Mouse (Mus musculus) left cerebral cortex, adult 18-20 months (tissue): ENCODE measurements around the gene Phf11c. TPM values are rescaled to one million over a fixed set of nuclear protein-coding genes. Genes with fewer than 3 reads are reported as not detected.
A peak's percentile ranks its signal among the peaks of the same experiment; 100 is the strongest.
"Not testable (repeated sequence)": the region's sequence is repeated elsewhere in the genome, so short reads cannot be mapped to it uniquely, and the experiment has no call there.

Source experiments
- DNase-seq, 2 experiments: peaks; one replicate each; pipeline ENCODE4 v3.0.0; 2021 to 2022; ENCODE audit warnings: low spot score in 2 of 2, mixed read lengths in 1 of 2
- long read RNA-seq, 2 experiments: library from polyadenylated mRNA; stranded (forward); transcript quantifications; one replicate each; pipeline ENCODE4 v2.0.0; 2021
- total RNA-seq, 2 experiments: library from RNA; stranded (reverse); gene quantifications; 2 replicates each; pipeline ENCODE4 v1.2.3; 2021

Gene Phf11c
- total RNA-seq = under 1 TPM; 0.28 to 0.37 TPM
- long read RNA-seq, experiment 1 = 0 reads
- long read RNA-seq, experiment 2 = 0 reads

- no peak for DNase-seq
These were observed at the start of gene Phf11c for GRCm38 (mm10) chr14:59395281-59395680. TSS of gene Phf11c (minus strand) at chr14:59395381.

GRCm38 (mm10) chr14:59441472-59441805 is 46.3 kb upstream of the Phf11c start:
- no peak for DNase-seq

DNA sequence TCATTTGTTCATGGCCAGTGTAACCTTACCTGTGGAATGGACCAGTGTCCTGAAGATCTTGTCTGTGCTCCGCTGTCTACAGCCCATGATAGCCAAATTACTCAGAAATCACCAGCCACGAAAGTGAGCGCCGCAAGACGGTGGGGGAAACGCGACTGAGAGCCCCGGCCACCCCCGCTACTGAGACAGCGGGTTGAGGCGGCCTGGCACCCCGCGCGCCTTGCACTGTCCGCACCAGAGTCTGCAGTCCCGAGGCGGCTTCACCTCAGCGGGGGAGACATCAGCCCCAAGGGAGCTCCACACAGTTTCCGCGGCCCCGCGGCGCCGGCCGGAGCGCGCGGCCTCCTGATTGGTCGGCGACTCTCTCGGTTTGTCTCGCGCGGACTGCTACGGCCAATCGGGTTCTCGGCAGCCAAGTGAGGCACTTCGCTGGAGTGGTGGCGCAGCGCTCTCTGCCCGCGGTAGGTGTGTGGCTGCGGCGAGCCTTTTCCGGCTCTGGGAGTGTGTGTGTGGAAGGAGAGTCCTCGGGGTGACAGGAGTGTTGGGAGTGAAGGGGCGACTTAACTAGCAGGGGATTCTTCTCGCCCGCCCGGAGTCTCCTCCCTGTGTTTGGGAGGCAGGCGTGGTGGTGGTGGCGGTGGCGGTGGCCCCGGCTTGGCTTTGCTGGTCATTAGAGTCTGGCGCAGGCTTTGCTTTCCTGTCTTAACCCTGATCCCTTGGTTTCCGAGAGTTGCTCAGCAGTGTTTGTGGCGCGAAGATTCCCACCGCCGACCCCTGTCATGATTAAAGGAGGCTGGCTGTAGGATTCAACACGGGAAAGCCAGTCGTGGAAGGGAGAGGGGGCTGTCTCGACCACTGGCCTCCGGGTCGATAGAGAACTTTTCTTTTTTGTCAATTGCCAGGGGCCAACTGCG is 45.6 kb upstream of the Phf11c start, which contains the start of the genes Setdb2 and Cab39l:
Setdb2 (minus strand) TSS at position 327 of the 914 bp plus-strand sequence.
Cab39l (plus strand) TSS at position 415 of the 914 bp plus-strand sequence.
- peak; percentile 93 to 96 for DNase-seq

- DNase-seq = no peak
These were observed 44.9 kb upstream of the Phf11c start for GRCm38 (mm10) chr14:59440039-59440438.

GRCm38 (mm10) chr14:59438505-59438904 is 43.3 kb upstream of the Phf11c start:
- DNase-seq = no peak

DNA sequence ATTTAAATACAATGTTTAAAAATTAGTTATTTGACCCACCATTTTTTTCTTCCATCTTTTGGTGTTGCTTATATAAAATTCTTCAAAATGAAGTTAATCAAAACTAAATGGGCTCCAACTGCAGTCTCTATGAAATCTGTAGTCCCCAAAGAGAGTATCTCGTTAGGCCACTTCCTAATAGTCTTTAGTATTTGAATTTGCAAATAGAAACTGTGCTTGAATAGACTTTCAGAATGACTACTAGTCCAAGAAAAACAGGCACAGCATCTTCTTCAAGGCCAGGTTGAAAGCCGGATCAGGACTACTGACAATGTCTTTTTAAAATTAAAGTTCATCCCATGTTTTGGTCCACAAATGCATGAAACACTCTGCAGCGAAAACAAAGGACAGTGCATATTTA is 42.2 kb upstream of the Phf11c start:
- DNase-seq = no peak

- no peak for DNase-seq
These were observed 40.0 kb upstream of the Phf11c start for GRCm38 (mm10) chr14:59435206-59435605.

DNA sequence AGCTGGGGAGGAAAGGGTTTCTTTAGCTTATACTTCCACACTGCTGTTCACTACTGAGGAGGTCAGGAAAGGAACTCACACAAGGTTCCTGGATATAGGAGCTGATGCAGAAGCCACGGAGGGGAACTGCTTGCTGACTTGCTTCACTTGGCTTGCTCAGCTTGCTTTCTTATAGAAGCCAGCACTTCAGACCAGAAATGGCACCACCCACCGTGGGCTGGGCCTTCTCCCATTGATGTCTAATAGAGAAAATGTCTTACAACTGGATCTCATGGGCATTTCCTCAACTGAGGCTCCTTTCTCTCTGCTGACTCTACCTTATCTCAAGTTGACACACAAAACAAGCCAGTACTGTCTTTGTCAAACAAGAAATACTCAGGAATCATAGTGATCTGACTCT is 38.7 kb upstream of the Phf11c start:
- DNase-seq = no peak

DNA sequence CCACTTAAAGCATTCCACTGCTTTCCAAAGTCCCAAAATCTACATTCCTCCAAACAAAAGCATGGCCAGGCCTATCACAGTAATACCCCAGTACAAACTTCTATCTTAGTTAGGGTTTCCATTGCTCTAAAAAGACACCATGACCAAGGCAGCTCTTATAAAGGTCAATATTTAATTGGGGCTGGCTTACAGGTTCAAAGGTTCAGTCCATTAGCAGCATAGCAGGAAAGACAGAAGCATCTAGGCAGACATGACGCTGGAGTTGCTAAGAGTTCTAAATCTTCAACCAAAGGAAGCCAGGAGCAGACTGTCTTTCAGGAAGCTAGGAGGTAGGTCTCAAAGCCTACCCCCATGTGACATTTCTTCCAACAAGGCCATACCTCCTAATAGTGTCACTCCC is 35.4 kb upstream of the Phf11c start:
- DNase-seq = no peak

DNA sequence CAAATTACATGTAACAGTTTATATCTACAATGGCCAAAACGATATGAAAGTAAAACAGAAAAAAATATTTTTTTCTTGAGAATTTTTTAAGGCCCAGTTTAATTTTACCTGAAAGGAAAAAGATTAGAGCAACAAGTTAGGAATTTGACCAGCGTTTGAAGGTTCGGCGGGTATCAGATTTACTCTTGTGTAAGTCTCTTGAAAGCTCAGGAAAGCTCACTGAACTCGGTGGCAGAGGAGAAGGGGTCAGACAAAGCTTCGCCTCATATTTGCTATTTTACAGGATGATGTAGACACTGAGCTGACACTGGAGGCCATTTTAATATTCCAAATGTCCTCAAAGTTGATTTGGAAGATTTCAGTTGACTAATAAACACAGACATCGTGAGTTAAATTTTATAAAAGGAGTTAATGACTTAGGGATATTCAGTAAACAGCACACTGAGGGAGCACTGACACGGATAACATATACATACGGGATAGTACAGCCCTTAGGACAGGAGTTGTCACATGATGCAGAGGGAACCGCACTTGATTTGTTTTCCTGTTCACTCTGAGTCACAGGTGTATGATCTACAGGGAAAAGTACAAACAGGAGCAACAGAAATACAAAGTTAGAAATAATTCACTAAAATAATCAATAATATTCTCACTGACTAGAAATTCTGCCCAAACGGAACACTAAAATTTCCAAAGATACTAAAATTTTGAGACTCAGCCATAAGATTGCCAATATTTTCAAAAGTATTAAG is 27.9 kb upstream of the Phf11c start:
- DNase-seq = no peak

- DNase-seq = no peak
These were observed 23.0 kb upstream of the Phf11c start for GRCm38 (mm10) chr14:59418171-59418570.

- not testable (repeated sequence) for DNase-seq
These were observed 19.8 kb upstream of the Phf11c start for GRCm38 (mm10) chr14:59414979-59415378.

DNA sequence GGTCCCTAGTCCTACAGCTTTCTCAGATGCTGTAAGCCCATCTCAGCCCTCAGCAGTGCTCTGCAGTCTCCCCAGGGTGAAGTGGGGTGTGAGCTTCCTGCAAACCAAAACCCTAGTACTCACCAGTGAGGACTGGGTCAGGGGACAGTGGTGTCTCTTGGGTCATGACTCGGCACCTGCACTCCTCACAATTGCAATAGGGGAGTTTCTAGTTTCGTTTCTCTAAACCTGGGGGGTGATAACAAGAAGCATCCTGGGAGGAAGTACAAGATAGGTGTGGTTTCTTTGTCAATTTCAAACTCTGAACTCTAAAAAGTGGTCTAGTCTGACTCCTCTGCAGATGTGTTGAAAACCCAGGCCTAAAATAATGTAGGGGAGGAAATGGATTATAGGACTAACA is 1.8 kb upstream of the Phf11c start:
- DNase-seq = no peak

- peak; percentile 27 to 50 for DNase-seq
These were observed 5.0 kb downstream of the Phf11c start for GRCm38 (mm10) chr14:59390181-59390580.

GRCm38 (mm10) chr14:59389532-59389931 is 5.6 kb downstream of the Phf11c start:
- no peak for DNase-seq

DNA sequence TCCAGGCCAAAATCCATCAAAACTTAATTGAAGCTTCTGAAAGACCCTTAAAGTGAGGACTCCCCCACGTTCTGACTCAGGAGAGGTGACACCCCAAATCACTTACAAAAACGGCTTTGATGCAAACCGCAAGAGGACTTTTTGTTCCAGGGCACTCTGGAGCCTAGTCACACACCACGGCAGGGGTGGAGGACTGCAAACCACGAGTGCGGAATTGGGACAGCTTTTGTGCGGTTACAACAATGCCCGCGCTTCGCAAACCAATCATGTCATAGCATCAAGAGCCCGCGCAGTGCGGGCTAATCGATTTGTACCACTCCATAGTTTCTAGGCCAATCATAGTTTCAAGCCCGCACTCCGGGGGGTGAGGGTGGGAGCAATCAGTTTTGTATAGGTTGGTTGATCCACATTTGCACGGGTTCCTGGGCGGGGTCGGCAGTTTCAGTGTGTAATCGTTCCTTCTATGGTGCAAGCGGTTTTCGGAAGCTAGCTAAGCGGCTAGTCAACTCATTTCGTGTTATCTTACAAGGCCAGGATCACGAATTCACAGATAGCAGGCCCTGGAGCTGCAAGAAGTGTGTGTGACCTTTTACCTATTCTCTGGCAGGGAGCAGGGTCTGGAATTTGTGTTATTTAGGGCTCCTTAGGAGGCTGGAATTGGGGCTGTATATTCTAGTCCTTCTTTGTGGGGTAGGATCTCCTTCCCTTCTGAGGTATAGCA is 24.7 kb downstream of the Phf11c start:
- DNase-seq = no peak

DNA sequence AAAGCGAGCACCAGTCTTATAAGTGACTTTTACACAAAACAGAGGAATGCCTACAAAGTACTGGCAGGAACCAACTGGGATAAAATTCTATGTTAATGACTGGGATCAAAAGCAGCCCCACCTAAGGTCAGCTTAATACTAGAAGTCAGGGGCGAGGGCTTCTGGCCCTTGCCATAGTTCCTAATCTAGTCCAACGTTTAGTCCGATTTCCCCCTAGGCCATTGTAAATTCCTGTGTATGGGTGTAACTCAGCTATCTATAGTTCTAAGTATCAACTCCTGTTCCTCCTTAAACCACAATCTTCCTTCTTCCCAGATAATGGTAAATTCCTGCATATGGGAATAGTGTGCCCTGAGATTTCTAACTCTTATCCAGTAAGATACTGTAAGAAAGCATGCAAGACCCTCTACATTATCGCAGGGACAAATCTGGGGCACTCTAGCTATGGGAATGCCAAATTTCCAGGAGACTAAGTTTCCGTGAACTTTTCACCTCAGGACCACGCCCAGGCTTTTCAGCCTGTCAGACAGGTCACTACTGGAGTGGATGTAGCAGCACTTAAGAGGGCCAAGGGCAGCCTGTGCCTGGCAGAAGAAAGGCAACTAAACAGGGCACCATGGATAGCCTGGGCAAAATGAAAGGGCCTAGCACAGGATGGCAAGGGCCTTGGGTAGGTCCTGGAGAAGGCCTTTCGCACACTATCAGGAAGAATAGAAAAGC is 28.6 kb downstream of the Phf11c start:
- no peak for DNase-seq

GRCm38 (mm10) chr14:59365244-59365644 is 29.9 kb downstream of the Phf11c start, which contains the start of gene Phf11d:
TSS of gene Phf11d (minus strand) at chr14:59365470.
- no peak for DNase-seq

- not testable (repeated sequence) for DNase-seq
These were observed 54.0 kb downstream of the Phf11c start, which contains the start of gene Phf11b for GRCm38 (mm10) chr14:59341189-59341588. TSS of gene Phf11b (minus strand) at chr14:59341351.

DNA sequence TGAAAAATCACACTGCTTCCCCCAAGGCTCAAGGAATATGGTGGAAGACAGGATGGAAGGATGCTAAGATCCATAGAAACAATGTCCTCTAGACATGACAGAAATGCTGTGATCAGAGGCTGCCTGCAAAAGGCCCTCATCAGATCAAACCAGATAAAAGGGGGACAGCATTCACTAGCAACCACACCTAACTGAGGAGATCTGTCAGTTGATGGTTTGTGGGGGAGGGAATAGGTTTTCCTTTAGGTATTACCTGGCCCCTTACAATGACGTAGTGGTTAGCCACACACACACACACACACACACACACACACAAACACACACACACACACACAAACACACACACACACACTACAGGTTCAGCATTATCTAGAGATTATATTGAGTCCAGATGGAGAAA is 55.6 kb downstream of the Phf11c start:
- DNase-seq = no peak

DNA sequence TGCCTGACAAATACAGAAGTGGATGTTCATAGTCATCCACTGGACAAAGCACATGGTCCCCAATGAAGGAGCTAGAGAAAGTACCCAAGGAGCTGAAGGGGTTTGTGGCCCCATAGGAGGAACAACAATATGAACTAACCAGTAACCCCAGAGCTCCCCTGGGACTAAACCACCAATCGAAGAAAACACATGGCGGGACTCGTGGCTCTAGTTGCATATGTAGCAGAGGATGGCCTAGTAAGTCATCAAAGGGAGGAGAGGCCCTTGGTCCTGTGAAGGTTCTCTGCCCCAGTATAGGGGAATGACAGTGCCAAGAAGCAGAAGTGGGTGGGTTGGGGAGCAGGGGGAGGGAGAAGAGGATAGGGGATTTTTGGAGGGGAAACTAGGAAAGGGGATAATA is 59.1 kb downstream of the Phf11c start:
- not testable (repeated sequence) for DNase-seq
